Mouse (Mus musculus) hindbrain, embryonic 13.5 days (tissue): ENCODE data around the gene Tdrd3. TPM values are rescaled to one million over a fixed set of nuclear protein-coding genes. Genes with fewer than 3 reads are reported as not detected.

ENCODE experiments used
- ATAC-seq: fragments of 200-750 bp; cut with Nextera tagmentation; 2 replicates; pipeline ENCODE4 v1.8.0; 2017; ENCODE audit warnings: moderate TSS enrichment; ENCODE audit not compliant: low FRiP score
- H3K27ac ChIP-seq: fragments of 300-500 bp; sonication (generic); 2 replicates; pipeline ENCODE4 v1.5.1; 2015; ENCODE audit warnings: inconsistent platforms, mild to moderate bottlenecking, moderate library complexity
- H3K27me3 ChIP-seq: fragments of 300-500 bp; sonication (generic); 2 replicates; pipeline ENCODE4 v1.6.1; 2015; ENCODE audit warnings: mild to moderate bottlenecking, inconsistent platforms
- H3K36me3 ChIP-seq: fragments of 300-500 bp; sonication (generic); 2 replicates; pipeline ENCODE4 v1.6.1; 2015; ENCODE audit warnings: mild to moderate bottlenecking, inconsistent platforms
- H3K4me1 ChIP-seq: fragments of 300-500 bp; sonication (generic); replicated peaks from 2 replicates; pipeline ENCODE4 v1.6.1; 2015; ENCODE audit warnings: inconsistent platforms
- H3K4me2 ChIP-seq: fragments of 300-500 bp; sonication (generic); 2 replicates; pipeline ENCODE4 v1.6.1; 2015; ENCODE audit warnings: inconsistent platforms, mild to moderate bottlenecking, moderate library complexity
- H3K4me3 ChIP-seq: fragments of 300-500 bp; sonication (generic); 2 replicates; pipeline ENCODE4 v1.5.1; 2015; ENCODE audit warnings: mild to moderate bottlenecking, inconsistent platforms
- H3K9ac ChIP-seq: fragments of 300-500 bp; sonication (generic); 2 replicates; pipeline ENCODE4 v1.6.1; 2015; ENCODE audit warnings: mild to moderate bottlenecking, inconsistent platforms
- H3K9me3 ChIP-seq: fragments of 300-500 bp; sonication (generic); 2 replicates; pipeline ENCODE4 v1.6.1; 2016; ENCODE audit warnings: inconsistent platforms
- WGBS: fragments of 180-500 bp; shearing (Covaris S2); methylation state at CpG from one replicate; pipeline ENCODE4 v1.1.7; 2015; 5-methylcytosine and 5-hydroxymethylcytosine counted together
- polyA plus RNA-seq: library from polyadenylated mRNA; unstranded; fragments of >200 nt; fragmentation: Nextera tagmentation; extraction: Ambion mirVana; gene quantifications from 2 replicates; pipeline ENCODE4 v1.2.1, GENCODE M21; 2015

Gene Tdrd3
- polyA plus RNA-seq = 42.1 and 45.4 TPM in 2 replicates

DNA sequence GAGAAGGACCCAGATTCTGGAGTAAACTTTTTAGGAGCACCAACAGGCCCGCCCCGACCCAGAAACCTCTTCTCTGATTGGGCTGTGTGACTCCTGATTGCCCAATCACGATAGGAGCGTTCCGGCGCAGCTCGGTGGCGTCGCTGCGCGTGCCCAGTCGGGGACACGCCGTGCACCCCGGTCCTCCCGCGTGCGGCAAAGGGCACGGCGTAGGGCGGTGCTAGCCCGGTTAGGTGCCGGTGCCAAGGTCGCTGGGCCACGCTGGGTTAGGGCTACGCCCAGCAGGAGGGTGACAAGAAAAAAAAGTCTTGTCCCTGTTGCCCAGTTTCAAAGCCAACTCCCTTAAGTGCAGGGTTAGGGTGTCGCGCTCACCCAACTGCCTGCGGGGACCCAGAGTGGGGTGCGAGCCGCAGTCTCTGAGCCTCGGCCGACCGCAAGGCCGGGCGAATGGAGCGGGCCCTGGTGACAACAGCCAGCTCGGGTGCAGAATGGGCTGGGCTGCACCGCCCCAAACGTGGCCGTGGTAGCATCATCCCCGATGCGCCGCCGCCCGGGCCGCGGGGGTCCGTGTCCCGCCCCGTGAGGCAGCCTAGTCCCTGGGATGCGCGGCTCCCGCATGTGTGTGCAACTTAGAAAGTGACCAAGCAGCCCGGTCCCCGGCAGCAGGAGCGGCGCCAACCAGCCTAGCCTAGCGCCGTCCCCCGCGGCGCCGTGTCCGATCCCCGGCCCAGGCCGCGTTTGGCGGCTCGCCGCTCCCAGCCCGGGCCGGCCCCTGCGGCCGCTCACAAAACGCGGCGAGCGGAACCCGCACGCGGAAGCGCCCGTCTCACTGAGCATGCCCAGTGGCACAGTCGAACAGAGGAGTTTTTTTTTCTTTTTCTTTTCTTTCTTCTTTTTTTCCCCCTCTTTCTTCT lies at the start of gene Tdrd3:
Gene Tdrd3 (plus strand): TSS at position 832 of the 914 bp plus-strand sequence.
- WGBS = 0% methylated on average over 84 of the region's 85 CpGs
- H3K9me3 ChIP-seq = no peaks in the 10 kb centered on the region
- no peaks in the 10 kb centered on the region for H3K36me3 ChIP-seq
- peak within 1 kb of the TSS; percentile 99 for H3K27ac ChIP-seq
- peaks cover 26% of the 10 kb centered on the region for H3K4me1 ChIP-seq
- H3K27me3 ChIP-seq = no peaks in the 10 kb centered on the region
- peak within 1 kb of the TSS; percentile 74 for H3K4me2 ChIP-seq
- H3K4me3 ChIP-seq = peak within 1 kb of the TSS; percentile 80
- peak; percentile 97 for ATAC-seq
- peak within 1 kb of the TSS; percentile 91 for H3K9ac ChIP-seq

DNA sequence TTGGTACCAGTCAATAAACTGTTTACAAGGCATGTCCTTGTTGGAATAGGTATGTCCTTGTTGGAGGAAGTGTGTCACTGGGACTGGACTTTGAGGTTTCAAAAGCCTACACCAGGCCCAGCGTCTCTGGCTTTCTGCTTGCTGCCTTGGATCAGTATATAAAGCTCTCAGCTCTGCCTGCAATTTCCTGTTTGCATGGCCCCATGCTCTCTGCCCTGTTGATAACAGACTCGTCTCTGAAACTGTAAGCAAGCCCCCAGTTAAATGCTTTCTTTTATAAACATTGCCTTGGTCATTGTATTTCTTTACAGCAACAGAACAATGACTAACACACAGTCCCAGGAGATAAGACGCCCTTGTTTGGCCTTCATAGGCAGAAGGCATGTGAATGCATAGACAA lies 49.3 kb upstream of the Tdrd3 start:
- no peak overlapping the region for H3K4me2 ChIP-seq
- no peak overlapping the region for H3K9ac ChIP-seq
- no peak overlapping the region for H3K4me3 ChIP-seq
- no peaks in the 10 kb centered on the region for H3K36me3 ChIP-seq
- no peaks in the 10 kb centered on the region for H3K4me1 ChIP-seq
- no peak overlapping the region for H3K27ac ChIP-seq
- H3K27me3 ChIP-seq = no peaks in the 10 kb centered on the region
- 61% methylated on average over 3 of the region's 3 CpGs for WGBS
- no peak for ATAC-seq
- H3K9me3 ChIP-seq = no peaks in the 10 kb centered on the region

DNA sequence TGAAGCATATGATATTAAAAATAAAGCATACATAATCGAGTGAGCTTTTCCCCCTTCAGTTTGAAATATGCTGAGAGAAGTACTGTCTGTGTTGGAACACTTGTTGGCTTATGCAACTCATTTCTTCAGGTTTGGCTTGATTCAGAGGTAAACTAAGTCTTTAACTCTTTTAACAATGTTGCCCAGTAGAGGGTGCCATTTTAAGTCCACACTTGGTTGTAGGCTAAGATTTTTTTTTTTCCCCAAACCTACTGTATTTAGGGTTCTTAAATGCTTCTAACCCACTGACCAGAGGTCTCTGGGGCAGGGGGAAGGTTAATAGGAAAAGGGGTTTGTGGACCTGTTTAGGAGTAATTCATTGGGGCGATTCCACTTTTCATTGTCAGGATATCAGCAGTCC lies 33.4 kb upstream of the Tdrd3 start:
- Histone ChIP-seq H3K9ac (no peak overlapping the region), H3K36me3 (no peaks in the 10 kb centered on the region), H3K4me3 (no peak overlapping the region), H3K27ac (no peak overlapping the region), H3K9me3 (no peaks in the 10 kb centered on the region), H3K27me3 (no peaks in the 10 kb centered on the region), H3K4me2 (no peak overlapping the region), H3K4me1 (no peaks in the 10 kb centered on the region)
- ATAC-seq = no peak
- WGBS = 80% methylated on average over 2 of the region's 2 CpGs

DNA sequence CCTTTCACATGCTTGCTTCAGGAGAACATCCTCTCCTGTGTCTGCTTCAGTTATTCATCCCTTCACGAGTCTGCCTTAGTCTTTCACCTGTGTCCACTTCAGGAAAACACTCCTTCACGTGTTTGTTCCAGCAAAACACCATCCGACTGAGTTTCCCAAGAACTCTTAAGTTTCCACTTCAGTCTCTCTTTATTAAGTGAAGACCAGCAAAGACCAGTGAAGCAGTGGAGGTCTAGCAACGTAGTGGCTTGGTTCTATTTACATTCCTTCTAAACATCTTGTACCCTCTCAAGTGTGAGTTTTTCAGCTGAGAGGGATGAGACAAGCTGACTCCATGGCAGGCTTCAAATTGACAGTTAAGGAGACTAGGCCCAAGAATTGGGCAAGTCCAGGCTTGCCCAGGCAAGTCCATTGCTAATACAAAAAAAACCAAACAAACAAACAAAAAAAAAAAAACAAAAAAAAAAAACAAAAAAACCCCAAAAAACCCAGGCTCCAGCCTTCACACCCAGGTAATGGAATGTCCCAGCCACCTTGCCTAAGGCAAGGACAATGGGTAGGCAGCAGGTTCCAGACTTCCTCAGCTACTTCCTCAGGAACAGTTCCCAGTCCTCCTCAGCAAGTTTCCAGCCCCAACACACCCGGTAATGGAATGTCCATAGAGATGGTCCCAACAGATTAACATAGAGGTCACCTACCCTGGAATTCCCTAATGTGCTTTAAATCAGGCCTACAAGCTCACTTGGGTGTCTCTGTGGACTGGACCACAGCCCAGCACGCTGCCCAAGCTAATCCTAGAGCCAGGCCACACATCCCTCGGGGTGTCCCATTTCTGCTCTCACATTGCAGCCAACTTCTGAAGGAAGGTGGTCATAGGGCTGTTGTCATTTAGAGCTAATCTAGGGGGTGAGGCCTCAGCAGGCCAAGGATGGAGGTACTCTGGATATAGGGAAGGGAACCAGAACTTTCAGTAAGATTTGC lies 31.9 kb upstream of the Tdrd3 start:
- no peak overlapping the region for H3K4me3 ChIP-seq
- H3K27ac ChIP-seq = no peak overlapping the region
- H3K4me2 ChIP-seq = no peak overlapping the region
- no peaks in the 10 kb centered on the region for H3K36me3 ChIP-seq
- no peak overlapping the region for H3K9ac ChIP-seq
- H3K4me1 ChIP-seq = no peaks in the 10 kb centered on the region
- H3K9me3 ChIP-seq = no peaks in the 10 kb centered on the region
- H3K27me3 ChIP-seq = no peaks in the 10 kb centered on the region
- no peak for ATAC-seq
- 92% methylated on average over 7 of the region's 7 CpGs for WGBS

DNA sequence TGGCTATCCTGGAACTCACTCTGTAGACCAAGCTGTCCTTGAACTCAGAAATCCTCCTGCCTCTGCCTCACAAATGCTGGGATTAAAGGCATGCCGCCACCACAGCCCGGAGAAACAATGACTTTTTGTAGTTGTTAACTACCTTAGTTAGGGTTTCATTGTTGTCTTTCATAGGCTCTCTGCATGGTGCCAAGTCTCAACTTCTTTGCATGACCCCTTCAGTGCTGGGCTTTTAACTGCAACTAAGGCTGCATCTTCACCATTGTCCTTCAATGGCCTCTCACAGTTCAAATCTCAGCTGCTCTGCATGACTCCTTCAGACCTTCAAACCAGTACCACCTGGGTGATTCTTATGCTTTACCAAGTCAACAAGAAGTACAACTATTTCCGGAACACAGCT lies 23.3 kb upstream of the Tdrd3 start:
- H3K4me2 ChIP-seq = no peak overlapping the region
- no peak overlapping the region for H3K4me3 ChIP-seq
- WGBS = 84% methylated on average over 3 of the region's 3 CpGs
- H3K27ac ChIP-seq = no peak overlapping the region
- H3K4me1 ChIP-seq = no peaks in the 10 kb centered on the region
- H3K9me3 ChIP-seq = no peaks in the 10 kb centered on the region
- no peaks in the 10 kb centered on the region for H3K27me3 ChIP-seq
- no peak overlapping the region for H3K9ac ChIP-seq
- no peak for ATAC-seq
- H3K36me3 ChIP-seq = no peaks in the 10 kb centered on the region

DNA sequence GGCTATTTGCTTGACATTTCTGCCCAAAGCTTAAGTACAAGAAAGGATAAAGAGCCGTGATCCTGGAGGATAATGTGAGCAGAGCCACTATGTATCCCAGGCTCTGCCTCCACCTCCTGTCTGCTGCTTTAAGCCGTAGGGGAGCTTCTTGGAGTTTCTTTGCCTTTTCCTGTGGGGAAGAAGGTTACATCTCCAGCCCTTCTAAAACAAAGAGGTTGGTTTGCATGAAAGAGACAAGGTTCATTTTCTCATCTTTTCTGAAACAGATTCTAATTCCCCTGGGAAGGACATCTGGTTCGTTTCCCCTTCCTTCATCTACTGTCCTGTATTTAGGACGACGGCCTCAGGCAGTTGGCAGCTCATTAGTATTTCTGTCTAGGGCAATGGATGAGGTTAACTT lies 19.8 kb upstream of the Tdrd3 start:
- Histone ChIP-seq H3K4me2 (no peak overlapping the region), H3K9ac (no peak overlapping the region), H3K27me3 (no peaks in the 10 kb centered on the region), H3K36me3 (no peaks in the 10 kb centered on the region), H3K27ac (no peak overlapping the region), H3K9me3 (no peaks in the 10 kb centered on the region), H3K4me3 (no peak overlapping the region), H3K4me1 (no peaks in the 10 kb centered on the region)
- WGBS = 50% methylated on average over 5 of the region's 5 CpGs
- ATAC-seq = no peak

DNA sequence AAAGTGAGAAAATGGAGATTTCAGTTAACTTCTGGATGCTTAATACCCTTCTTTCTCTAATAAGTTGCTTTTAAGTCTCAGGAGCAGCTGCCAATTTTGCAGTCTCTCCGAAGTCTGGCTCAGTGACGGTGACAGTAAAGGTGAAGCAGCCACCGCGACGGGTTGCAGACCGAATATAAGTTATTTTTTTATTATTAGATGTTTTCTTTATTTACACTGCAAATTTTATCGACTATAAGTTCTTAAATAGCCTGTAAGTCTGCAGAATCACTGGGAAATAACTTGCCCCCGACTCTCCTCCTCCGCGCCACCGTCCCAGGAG lies 992 bp upstream of the Tdrd3 start:
- Histone ChIP-seq H3K36me3 (no peaks in the 10 kb centered on the region), H3K9me3 (no peaks in the 10 kb centered on the region), H3K27me3 (no peaks in the 10 kb centered on the region), H3K4me3 (peak overlapping the region; percentile 80), H3K4me2 (peak overlapping the region; percentile 74), H3K27ac (no peak overlapping the region), H3K4me1 (peaks cover 23% of the 10 kb centered on the region), H3K9ac (peak overlapping the region; percentile 91)
- no peak for ATAC-seq
- WGBS = 4% methylated on average over 11 of the region's 11 CpGs

DNA sequence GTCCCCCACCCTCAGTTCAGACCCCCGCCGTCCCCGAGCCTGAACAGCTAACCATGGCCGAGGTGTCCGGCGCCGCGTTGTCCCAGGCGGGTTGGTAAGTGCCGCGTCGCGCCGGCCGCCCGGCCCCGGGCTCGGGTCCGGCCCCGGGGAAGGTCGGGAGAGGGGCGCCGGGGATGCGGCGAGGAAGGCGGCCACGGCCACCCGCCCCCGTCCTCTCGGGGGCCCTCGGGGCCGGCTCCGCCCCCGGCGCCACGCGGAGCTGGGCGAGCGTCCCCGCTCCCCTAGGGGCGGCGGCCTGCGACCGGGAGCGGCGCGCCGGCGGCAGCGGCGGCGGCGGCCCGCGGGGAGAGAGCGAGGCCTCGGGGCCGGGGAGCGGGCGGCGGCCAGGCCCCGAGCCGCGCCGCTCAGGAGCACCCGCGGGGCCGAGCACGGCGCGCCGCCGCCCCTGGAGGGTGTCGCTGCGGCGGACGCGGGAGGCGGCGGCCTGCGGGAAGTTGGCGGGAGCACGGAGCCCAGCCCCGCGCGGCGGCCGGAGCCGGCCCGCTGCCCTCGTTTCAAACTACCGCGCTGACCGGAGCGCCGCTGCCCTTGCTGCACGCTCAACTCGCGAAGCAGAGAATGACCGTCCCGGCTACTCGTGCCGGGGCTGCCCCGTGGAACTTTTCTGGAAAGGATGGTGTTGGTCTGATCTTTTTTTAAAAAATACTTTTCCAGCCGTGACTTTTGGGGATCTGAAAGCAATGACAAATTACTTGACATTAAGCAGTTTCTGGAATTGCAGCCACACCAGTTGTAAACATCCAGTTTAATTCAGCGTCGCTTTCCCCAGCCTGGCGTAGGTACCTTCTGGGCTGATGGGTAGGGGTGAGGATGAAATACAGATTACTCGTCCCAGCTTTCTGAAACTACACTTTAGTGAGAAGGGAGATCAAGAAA lies 584 bp downstream of the Tdrd3 start:
- peak overlapping the region; percentile 74 for H3K4me2 ChIP-seq
- H3K36me3 ChIP-seq = no peaks in the 10 kb centered on the region
- no peaks in the 10 kb centered on the region for H3K27me3 ChIP-seq
- H3K4me1 ChIP-seq = peaks cover 27% of the 10 kb centered on the region
- WGBS = under 1% methylated on average over 74 of the region's 109 CpGs
- peak; percentile 80 for ATAC-seq
- H3K9ac ChIP-seq = peak overlapping the region; percentile 91
- peak overlapping the region; percentile 99 for H3K27ac ChIP-seq
- H3K9me3 ChIP-seq = no peaks in the 10 kb centered on the region
- peak overlapping the region; percentile 80 for H3K4me3 ChIP-seq

DNA sequence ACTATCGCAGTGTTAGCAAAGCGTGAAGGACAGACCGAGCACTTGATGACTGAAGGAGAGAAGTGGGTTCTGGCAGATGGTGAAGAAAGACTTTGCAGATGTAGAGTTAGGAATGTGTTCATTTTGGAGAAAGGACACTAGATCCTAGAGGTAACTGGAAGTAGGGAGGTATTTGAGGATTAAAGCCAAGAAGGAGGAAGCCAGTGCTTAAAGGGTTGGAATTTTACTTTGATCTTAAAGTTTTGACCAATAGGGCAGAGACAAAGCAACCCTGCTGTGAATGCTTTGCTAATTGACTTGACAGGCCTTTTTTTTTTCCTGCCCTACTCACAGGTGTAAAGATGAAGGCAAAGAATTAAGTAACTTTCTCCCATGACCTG lies 1.2 kb downstream of the Tdrd3 start:
- H3K4me2 ChIP-seq = peak overlapping the region; percentile 74

DNA sequence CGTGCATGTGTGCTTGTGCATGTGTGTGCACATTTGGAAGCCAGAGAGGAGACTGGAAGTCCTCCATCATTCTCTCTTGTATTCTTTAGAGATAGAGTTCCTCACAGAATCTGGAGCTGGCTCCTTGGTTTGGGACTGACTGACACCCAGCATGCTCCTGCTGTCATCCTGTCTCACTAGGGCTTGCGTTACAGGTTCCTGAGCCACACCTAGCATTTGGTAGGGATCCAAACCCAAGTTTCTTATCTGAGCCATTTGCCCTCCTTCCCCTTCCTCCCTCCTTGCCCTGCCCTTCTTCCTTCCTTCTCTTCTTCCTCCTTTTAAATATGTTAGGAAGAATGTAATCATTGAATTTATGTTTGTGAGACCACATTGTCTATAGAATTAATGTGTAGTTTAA lies 3.3 kb downstream of the Tdrd3 start:
- Histone ChIP-seq H3K36me3 (no peaks in the 10 kb centered on the region), H3K27ac (no peak overlapping the region), H3K27me3 (no peaks in the 10 kb centered on the region), H3K4me2 (no peak overlapping the region), H3K4me1 (peaks cover 27% of the 10 kb centered on the region), H3K9me3 (no peaks in the 10 kb centered on the region), H3K9ac (no peak overlapping the region), H3K4me3 (no peak overlapping the region)
- no peak for ATAC-seq
- 89% methylated on average over 2 of the region's 2 CpGs for WGBS

More for the DNA sequence above, 1.2 kb downstream of the Tdrd3 start:
- WGBS = 0% methylated on average over 3 of the region's 3 CpGs
- ATAC-seq = no peak
- Histone ChIP-seq H3K9ac (peak overlapping the region; percentile 91), H3K4me1 (peaks cover 27% of the 10 kb centered on the region), H3K36me3 (no peaks in the 10 kb centered on the region), H3K27ac (peak overlapping the region; percentile 99), H3K27me3 (no peaks in the 10 kb centered on the region), H3K4me3 (peak overlapping the region; percentile 80), H3K9me3 (no peaks in the 10 kb centered on the region)

DNA sequence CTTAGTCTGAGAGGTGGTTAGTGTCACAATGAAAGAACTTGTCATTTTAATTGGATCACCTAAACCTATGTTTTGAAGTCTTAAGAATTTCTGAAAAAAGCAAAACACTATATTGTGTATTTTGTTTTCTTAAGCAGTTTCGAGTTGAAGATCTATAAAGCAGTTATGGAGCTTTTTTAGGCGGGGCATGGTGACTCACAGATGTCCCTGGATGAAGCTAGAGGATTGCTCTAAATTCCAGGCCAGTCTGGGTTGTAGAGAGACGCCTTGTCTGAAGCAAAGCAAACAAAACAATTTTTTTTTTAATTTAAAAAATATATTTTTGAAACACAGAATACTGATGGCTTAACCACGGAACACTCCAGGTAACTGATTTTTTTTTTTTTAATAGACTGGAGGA lies 4.1 kb downstream of the Tdrd3 start:
- no peak overlapping the region for H3K4me3 ChIP-seq
- H3K27ac ChIP-seq = no peak overlapping the region
- no peaks in the 10 kb centered on the region for H3K27me3 ChIP-seq
- WGBS = 81% methylated on average over 4 of the region's 4 CpGs
- H3K9me3 ChIP-seq = no peaks in the 10 kb centered on the region
- no peak overlapping the region for H3K4me2 ChIP-seq
- peaks cover 23% of the 10 kb centered on the region for H3K4me1 ChIP-seq
- ATAC-seq = no peak
- no peak overlapping the region for H3K9ac ChIP-seq
- H3K36me3 ChIP-seq = no peaks in the 10 kb centered on the region
